Mouse (Mus musculus) brain, embryonic 18.5 days (tissue): ENCODE data around the gene Vrk1.

Source experiments
- DNase-seq: peaks from one replicate; pipeline ENCODE4 v3.0.0-alpha.2; 2012; ENCODE audit warnings: low read depth, low spot score

The Vrk1 gene

GRCm38 (mm10) chr12:106010065-106010915, at the start of gene Vrk1:
Vrk1 (plus strand) TSS chr12:106010228.
- peak; percentile 99 for DNase-seq

- DNase-seq = peak; percentile 30
Observed at GRCm38 (mm10) chr12:105960592-105961330, 49.3 kb upstream of the Vrk1 start.

GRCm38 (mm10) chr12:105961667-105962066, 48.4 kb upstream of the Vrk1 start:
- DNase-seq = no peak

GRCm38 (mm10) chr12:105962103-105963011, 47.7 kb upstream of the Vrk1 start:
- peak; percentile 64 for DNase-seq

- DNase-seq = no peak
Observed at GRCm38 (mm10) chr12:105963012-105963572, 46.9 kb upstream of the Vrk1 start.

GRCm38 (mm10) chr12:105966887-105967637, 43.0 kb upstream of the Vrk1 start:
- DNase-seq = no peak

- DNase-seq = no peak
Observed at GRCm38 (mm10) chr12:105967806-105968205, 42.2 kb upstream of the Vrk1 start.

GRCm38 (mm10) chr12:105971182-105971581, 38.8 kb upstream of the Vrk1 start:
- no peak for DNase-seq

- no peak for DNase-seq
Observed at GRCm38 (mm10) chr12:105972673-105973072, 37.4 kb upstream of the Vrk1 start.

- DNase-seq = no peak
Observed at GRCm38 (mm10) chr12:105973691-105974090, 36.3 kb upstream of the Vrk1 start.

GRCm38 (mm10) chr12:105974107-105974506, 35.9 kb upstream of the Vrk1 start:
- DNase-seq = no peak

GRCm38 (mm10) chr12:105981121-105981973, 28.7 kb upstream of the Vrk1 start:
- DNase-seq = no peak

GRCm38 (mm10) chr12:105981974-105982305, 28.1 kb upstream of the Vrk1 start:
- DNase-seq = no peak

- DNase-seq = no peak
Observed at GRCm38 (mm10) chr12:105982598-105982997, 27.4 kb upstream of the Vrk1 start.

GRCm38 (mm10) chr12:105983499-105983898, 26.5 kb upstream of the Vrk1 start:
- no peak for DNase-seq

- no peak for DNase-seq
Observed at GRCm38 (mm10) chr12:105988434-105988833, 21.6 kb upstream of the Vrk1 start.

GRCm38 (mm10) chr12:105992756-105993155, 17.3 kb upstream of the Vrk1 start:
- no peak for DNase-seq

GRCm38 (mm10) chr12:105993356-105993755, 16.7 kb upstream of the Vrk1 start:
- DNase-seq = no peak

GRCm38 (mm10) chr12:105995940-105996339, 14.1 kb upstream of the Vrk1 start:
- DNase-seq = no peak
